Mouse (Mus musculus): ENCODE data around the gene Fcgr1. TPM values are rescaled to one million over a fixed set of nuclear protein-coding genes. Genes with fewer than 3 reads are reported as not detected.
"Not testable (repeated sequence)": the region's sequence is repeated elsewhere in the genome, so short reads cannot be mapped to it uniquely, and the experiment has no call there.

Fcgr1 gene
- total and polyA plus RNA-seq, 2 experiments from 2014 or later: 2.4 to 2.6 TPM

- H3K9ac ChIP-seq (replicated peaks; ENCODE audit: low read length): peak overlapping the region; percentile 67; the same call in 1 of the 2 replicates
Observed at GRCm38 (mm10) chr3:96243921-96244572, 49.7 kb downstream of the Fcgr1 start.

DNA sequence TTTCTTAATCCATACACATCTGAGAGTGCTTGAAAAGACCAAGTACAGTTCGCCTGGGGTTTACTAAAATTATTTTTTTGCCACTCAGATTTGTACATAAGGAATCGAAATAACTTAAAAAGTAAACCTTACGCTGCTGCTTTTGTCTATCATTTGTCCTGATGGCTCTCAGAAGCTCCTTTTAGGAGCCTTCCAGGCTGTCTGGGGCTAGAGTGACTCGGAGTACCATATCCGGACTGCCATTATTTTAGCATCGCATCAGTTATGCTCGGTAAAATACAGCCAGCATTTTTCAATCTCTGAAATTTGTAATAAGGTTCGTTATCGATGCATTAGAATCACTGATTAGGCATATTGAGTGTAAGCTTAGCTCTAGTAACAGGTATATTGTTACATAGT is 53.0 kb downstream of the Fcgr1 start:
- TF ChIP-seq CTCF (IDR thresholded peaks at IDR 0.05; ENCODE audit: low read depth): no peak
- no peaks in the 10 kb centered on the region for H3K4me1 ChIP-seq (ENCODE audit: insufficient read depth, low read length)
- 71% methylated on average over 9 of the region's 9 CpGs for WGBS
- peak overlapping the region; percentile 40; the same call in 1 of the 2 replicates for H3K9ac ChIP-seq (replicated peaks; ENCODE audit: low read length)
- H3K27ac ChIP-seq: peak overlapping the region; percentile 72
- DNase-seq (ENCODE audit: low spot score): no peak
- peak overlapping the region; percentile 23 for H3K4me3 ChIP-seq (ENCODE audit: low read length)
- H3K27me3 ChIP-seq (ENCODE audit: insufficient read depth, low read length): no peaks in the 10 kb centered on the region
- H3K4me2 ChIP-seq (ENCODE audit: low read depth, low read length): peak overlapping the region; percentile 53
- H3K36me3 ChIP-seq (ENCODE audit: insufficient read depth, low read length): no peaks in the 10 kb centered on the region
- no peaks in the 10 kb centered on the region for H3K9me3 ChIP-seq (ENCODE audit: low read length)
- no peak for ATAC-seq

More at GRCm38 (mm10) chr3:96243921-96244572, 49.7 kb downstream of the Fcgr1 start:
- peak overlapping the region; percentile 94; the same call in 1 of the 2 replicates for H3K27ac ChIP-seq
- H3K27me3 ChIP-seq (ENCODE audit: insufficient read depth, low read length): no peaks in the 10 kb centered on the region
- 79% methylated on average over 7 of the region's 7 CpGs for WGBS
- H3K4me3 ChIP-seq (ENCODE audit: low read length): no peak overlapping the region
- H3K9me3 ChIP-seq (ENCODE audit: low read length): no peaks in the 10 kb centered on the region
- H3K4me2 ChIP-seq (ENCODE audit: low read depth, low read length): peak overlapping the region; percentile 64
- TF ChIP-seq CTCF (IDR thresholded peaks at IDR 0.05; ENCODE audit: low read depth): no peak
- DNase-seq (ENCODE audit: low spot score): no peak
- ATAC-seq: no peak
- H3K36me3 ChIP-seq (ENCODE audit: insufficient read depth, low read length): no peaks in the 10 kb centered on the region
- H3K4me1 ChIP-seq (ENCODE audit: insufficient read depth, low read length): no peaks in the 10 kb centered on the region

- Histone ChIP-seq H3K9ac (replicated peaks; ENCODE audit: low read length) (peak within 1 kb of the TSS; percentile 40; the same call in 1 of the 2 replicates), H3K4me3 (ENCODE audit: low read length) (peak within 1 kb of the TSS; percentile 29), H3K4me2 (ENCODE audit: low read depth, low read length) (peak within 1 kb of the TSS; percentile 53), H3K27ac (peak within 1 kb of the TSS; percentile 72)
- H3K36me3 ChIP-seq (ENCODE audit: insufficient read depth, low read length); H3K4me1 ChIP-seq (ENCODE audit: insufficient read depth, low read length); H3K27me3 ChIP-seq (ENCODE audit: insufficient read depth, low read length); H3K9me3 ChIP-seq (ENCODE audit: low read length): not testable (repeated sequence)
- peak; percentile 79 for DNase-seq (ENCODE audit: low spot score)
- ATAC-seq: peak; percentile 92
- WGBS: 7% methylated on average over 12 of the region's 85 CpGs
Observed at GRCm38 (mm10) chr3:96239949-96240798, 53.6 kb downstream of the Fcgr1 start, which contains the start of gene Hist2h2aa2. Hist2h2aa2 (minus strand) TSS chr3:96240276.

GRCm38 (mm10) chr3:96238954-96239793 is 54.6 kb downstream of the Fcgr1 start, which contains the start of gene Hist2h3c2:
Hist2h3c2 (minus strand) TSS chr3:96239127.
- WGBS: 0% methylated on average over 12 of the region's 68 CpGs
- Histone ChIP-seq H3K4me2 (ENCODE audit: low read depth, low read length) (peak within 1 kb of the TSS; percentile 52), H3K9ac (replicated peaks; ENCODE audit: low read length) (peak within 1 kb of the TSS; percentile 51), H3K27ac (peak within 1 kb of the TSS; percentile 64; the same call in 1 of the 2 replicates), H3K4me3 (ENCODE audit: low read length) (peak within 1 kb of the TSS; percentile 35)
- H3K4me1 ChIP-seq (ENCODE audit: insufficient read depth, low read length); H3K9me3 ChIP-seq (ENCODE audit: low read length); H3K36me3 ChIP-seq (ENCODE audit: insufficient read depth, low read length); DNase-seq (ENCODE audit: low spot score); H3K27me3 ChIP-seq (ENCODE audit: insufficient read depth, low read length): not testable (repeated sequence)
- peak; percentile 94 for ATAC-seq

- Histone ChIP-seq H3K4me3 (ENCODE audit: low read length) (peak overlapping the region; percentile 35), H3K9me3 (ENCODE audit: low read length) (no peaks in the 10 kb centered on the region), H3K27ac (no peak overlapping the region), H3K4me2 (ENCODE audit: low read depth, low read length) (peak overlapping the region; percentile 52), H3K9ac (replicated peaks; ENCODE audit: low read length) (peak overlapping the region; percentile 51), H3K4me1 (ENCODE audit: insufficient read depth, low read length) (no peaks in the 10 kb centered on the region), H3K27me3 (ENCODE audit: insufficient read depth, low read length) (no peaks in the 10 kb centered on the region), H3K36me3 (ENCODE audit: insufficient read depth, low read length) (no peaks in the 10 kb centered on the region)
- WGBS: 4% methylated on average over 12 of the region's 12 CpGs
- ATAC-seq (no peak), DNase-seq (ENCODE audit: low spot score) (peak; percentile 22)
- TF ChIP-seq CTCF (IDR thresholded peaks at IDR 0.05; ENCODE audit: low read depth): no peak
Observed at GRCm38 (mm10) chr3:96237904-96238511, 55.8 kb downstream of the Fcgr1 start.
